Mouse (Mus musculus) frontal cortex, postnatal 36 days (tissue): ENCODE data around the gene Dusp1.

Source experiments
- DNase-seq, 2 experiments: peaks; one replicate each; pipeline ENCODE4 v3.0.0; 2022; ENCODE audit warnings: low spot score in 2 of 2

Dusp1 gene

GRCm38 (mm10) chr17:26584063-26584462 is 22.1 kb upstream of the Dusp1 start:
- no peak for DNase-seq

- no peak for DNase-seq
Observed at GRCm38 (mm10) chr17:26583606-26584005, 21.7 kb upstream of the Dusp1 start.

GRCm38 (mm10) chr17:26583056-26583455 is 21.1 kb upstream of the Dusp1 start:
- DNase-seq = no peak

DNA sequence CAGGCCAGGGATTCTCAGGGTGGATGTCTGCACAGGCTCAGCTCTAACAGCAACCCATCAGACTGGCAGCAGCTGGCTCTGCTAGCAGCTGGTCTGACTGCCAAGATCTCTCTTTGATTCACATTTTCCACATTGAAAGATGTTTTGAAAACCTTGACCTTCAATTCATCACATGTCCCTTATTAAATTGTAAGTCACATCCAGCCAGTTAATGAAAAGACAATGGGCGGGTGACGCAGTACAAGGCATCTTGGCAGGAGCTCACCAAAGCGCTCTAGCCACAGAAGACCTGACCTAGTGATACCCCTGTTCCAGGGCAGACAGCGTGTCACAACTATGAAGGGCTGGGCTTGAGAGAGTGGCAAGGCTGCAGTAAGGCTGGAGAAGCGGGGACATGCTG is 20.4 kb upstream of the Dusp1 start:
- no peak for DNase-seq

- DNase-seq = no peak
Observed at GRCm38 (mm10) chr17:26580873-26581401, 19.0 kb upstream of the Dusp1 start.

GRCm38 (mm10) chr17:26579396-26579795 is 17.5 kb upstream of the Dusp1 start:
- no peak for DNase-seq

- no peak for DNase-seq
Observed at GRCm38 (mm10) chr17:26578771-26579170, 16.8 kb upstream of the Dusp1 start.

DNA sequence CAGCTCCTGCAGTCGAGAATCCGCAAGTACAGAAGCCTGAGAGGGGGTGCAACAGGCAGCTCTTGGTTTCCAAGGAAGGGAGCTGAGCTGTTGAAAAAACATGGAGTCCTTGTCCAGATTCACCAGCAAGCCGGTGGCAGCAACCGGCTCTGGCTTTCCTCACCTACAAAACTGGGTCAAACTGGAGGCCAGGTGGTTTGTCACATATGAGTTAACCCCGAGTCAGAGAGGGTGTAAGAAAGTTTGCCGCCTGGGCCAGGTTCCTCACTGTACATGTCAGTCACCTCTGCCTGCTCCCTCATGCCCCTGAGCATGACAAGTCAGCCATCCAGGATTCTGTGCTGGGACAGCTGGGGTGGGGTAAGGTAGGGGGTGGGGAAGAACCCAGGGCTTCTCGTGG is 16.2 kb upstream of the Dusp1 start:
- no peak for DNase-seq

GRCm38 (mm10) chr17:26577309-26577708 is 15.4 kb upstream of the Dusp1 start:
- DNase-seq = no peak

DNA sequence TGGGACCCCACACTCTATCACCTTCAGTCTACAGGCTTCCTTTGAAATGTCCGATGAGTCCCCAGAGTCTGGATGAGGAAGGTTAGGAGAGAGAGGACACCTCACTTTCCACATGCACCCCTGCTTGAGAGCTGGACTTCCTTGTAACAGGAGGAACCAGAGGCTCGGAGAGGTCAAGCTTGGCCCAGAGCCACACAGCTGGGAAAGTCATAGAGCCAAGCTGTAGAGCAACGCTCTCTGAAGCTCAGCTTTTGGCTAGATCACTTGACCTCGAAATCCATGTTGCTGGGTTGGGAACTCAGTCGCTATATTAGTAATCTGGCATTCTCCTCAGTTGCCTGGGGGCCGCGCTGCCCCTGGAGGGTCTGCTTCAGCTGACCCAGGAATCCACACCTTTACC is 14.9 kb upstream of the Dusp1 start:
- no peak for DNase-seq

DNA sequence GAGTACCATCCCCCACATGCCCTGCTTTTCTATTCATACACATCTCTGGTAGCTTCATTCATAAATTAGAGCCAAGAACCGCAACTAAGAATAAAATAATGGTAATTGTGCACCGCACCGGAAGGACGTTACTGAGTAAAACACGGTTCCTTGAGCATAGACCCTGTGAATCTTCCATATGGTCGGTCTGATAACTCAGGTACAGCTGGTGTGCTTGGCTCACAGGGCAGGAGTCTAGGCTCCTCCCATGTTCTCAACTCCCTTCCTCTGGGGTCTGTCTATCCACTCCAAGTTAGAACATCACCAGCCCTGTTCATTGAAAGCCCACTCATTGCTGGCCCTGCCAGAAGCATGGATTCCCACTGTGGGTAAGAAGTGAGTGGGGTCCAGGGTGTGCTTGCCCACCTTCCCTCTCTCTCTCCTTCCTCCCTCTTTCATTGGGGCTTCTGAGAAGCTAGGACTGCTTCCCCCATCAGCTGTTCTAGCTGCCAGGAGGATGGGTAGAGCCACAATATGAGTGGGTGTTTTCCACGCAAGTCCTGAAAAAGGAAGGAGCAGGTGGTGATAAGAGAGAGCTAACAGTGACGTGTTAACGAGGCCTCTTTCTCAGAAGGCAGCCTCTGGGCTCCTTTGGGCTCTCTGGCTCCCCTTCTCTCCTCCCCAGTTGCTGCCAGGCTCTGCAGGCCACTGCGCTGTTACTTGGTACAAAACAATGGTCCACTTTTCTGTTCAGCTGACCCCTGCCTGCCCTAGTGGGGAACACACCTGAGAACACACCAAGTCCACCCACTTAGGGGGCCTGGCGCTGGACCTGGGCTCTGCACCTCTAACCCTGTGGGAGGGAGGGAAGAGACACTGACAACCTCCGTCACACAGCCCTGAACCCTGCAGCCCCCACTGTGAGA is 14.1 kb upstream of the Dusp1 start:
- DNase-seq = peak in 1 of 2 experiments; percentile 72

DNA sequence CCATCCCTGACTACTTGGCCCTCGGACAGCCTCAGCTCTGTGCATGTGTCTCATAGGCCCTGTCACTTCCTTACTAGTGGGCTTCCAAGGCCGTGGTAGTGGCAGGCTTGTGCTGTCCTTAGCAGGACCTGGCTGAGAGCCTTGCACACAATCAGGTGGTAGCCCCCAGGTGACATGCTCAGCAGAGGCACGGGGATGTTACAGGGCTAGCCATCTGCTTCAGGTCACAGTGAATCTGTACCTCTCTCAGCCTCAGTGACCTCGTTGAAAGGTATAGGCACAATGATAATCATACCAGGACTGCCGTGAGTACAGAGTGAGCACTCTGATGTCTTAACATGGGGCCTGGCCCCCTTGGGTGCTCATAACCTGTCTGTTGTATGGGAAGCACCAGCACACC is 12.8 kb upstream of the Dusp1 start:
- DNase-seq = no peak

DNA sequence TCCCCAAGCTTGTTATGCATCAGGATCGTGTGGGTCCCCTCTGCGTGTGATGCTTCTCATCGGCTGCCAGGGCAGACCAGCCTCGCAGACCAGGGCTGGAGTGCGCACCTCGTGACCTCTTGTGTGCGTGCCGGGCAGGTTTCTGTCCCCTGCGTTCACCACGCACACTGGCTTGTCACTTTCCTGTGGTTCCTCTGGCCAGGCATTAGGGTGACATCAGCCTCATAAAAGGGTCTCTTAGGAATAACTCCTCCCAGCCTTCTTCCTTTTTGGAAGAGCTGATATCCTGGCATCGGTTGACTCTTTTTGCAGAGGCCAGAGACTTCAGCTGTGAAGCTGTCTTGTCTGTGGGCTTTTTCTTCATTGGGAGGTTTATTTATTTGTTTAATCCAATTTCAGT is 12.2 kb upstream of the Dusp1 start:
- no peak for DNase-seq

GRCm38 (mm10) chr17:26572265-26572664 is 10.3 kb upstream of the Dusp1 start:
- DNase-seq = no peak

GRCm38 (mm10) chr17:26571377-26571776 is 9.4 kb upstream of the Dusp1 start:
- DNase-seq = no peak

DNA sequence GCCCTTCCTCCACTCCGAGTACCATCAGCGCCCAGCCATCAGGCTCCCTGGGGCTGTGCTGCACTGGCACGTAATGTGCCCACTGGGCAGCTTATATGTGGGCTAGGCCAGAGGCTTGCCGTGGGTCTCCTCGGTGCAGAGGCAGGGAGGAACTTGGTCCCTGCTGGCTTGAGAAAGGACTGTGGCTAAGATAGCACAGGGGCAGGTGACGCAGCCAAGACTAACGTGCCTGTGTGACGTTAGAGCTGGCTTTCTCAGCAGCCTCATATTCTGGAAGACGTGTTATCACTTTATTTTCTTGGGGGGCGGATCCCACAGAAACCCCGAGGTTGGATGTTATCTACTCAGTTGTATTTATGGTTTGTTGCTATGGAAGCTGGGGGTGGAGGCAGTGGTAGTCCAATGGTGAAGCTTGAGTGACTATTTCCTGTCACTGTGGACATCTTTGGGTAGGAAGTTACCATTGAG is 8.8 kb upstream of the Dusp1 start:
- no peak for DNase-seq

DNA sequence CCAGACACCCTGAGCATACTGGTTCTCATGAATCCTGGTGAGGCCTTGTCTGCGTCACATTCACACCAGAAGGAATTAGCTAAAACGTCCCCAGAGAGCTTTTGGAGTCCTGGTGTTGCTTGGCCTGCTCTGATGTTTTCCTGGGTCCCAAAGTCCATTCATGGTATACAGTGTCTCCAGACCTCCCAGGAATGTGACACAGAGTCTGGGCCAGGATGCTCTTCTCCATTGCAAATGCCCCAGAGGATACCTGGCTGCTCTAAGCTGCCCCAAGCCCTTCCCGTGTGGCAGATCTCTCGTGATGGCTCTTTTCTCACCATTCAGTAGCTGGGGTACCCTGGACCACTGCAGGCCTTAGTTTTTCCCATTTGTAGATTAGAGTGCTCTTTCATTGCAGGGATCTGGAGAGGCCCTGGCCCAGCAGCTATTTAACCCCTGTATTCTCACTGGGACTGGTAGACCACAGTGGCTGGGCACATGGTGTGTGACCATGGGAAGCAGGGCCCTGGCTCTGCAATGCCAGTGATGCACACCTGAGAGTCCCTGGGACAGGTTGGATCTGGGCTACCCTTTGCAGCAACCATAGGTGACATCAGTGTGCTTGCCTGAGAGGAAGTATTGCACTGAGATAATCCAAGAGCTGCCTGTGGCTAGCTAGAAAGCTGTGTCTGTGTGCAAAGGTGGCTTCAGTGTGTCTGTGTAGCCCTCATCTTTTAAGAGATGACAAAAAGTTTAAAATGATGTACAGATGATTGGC is 7.8 kb upstream of the Dusp1 start:
- no peak for DNase-seq

GRCm38 (mm10) chr17:26567818-26568173 is 5.9 kb upstream of the Dusp1 start:
- DNase-seq = no peak

- no peak for DNase-seq
Observed at GRCm38 (mm10) chr17:26567142-26567817, 5.4 kb upstream of the Dusp1 start.

DNA sequence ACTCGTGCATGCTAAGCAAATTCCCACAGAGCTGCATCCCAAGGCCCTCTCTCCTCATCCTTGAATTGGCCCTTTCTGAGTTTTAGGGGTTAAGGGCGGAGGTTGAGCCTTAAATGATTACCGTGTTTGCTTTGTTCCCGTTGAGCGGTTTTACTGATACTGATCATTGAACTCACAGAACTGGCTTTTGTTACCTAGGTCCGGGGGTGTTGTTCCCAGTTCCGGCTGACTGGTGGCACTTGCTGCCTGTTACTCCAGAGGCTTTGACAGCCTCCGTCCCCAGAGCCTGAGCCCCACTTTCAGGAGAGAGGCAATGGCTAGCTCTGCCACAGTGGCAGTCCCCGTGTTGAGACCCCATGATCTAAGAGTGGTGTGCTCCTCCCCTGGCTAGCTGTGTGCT is 2.5 kb upstream of the Dusp1 start:
- no peak for DNase-seq

GRCm38 (mm10) chr17:26563476-26563875 is 1.5 kb upstream of the Dusp1 start:
- DNase-seq = no peak

- no peak for DNase-seq
Observed at GRCm38 (mm10) chr17:26562292-26562691, 364 bp upstream of the Dusp1 start.
